Mouse (Mus musculus) monocyte, adult 5-6 weeks (primary cell): ENCODE measurements at regions not wholly inside any gene's neighbourhood (a gene's known extent, or its start where the extent isn't known, plus 50 kb on each side); places are given as distances from the start of the nearest gene placed in this dataset.

Source experiments
- ATAC-seq: fragments of 153-309, 156-312 bp; replicated peaks from 2 replicates; pipeline ENCODE4 v1.8.0; 2017; ENCODE audit warnings: mild to moderate bottlenecking; ENCODE audit not compliant: low TSS enrichment, insufficient number of reproducible peaks, severe bottlenecking, poor library complexity, low FRiP score

GRCm38 (mm10) chr5:39557376-39558001 is 197.8 kb downstream of the Hs3st1 start:
- ATAC-seq, result no peak

DNA sequence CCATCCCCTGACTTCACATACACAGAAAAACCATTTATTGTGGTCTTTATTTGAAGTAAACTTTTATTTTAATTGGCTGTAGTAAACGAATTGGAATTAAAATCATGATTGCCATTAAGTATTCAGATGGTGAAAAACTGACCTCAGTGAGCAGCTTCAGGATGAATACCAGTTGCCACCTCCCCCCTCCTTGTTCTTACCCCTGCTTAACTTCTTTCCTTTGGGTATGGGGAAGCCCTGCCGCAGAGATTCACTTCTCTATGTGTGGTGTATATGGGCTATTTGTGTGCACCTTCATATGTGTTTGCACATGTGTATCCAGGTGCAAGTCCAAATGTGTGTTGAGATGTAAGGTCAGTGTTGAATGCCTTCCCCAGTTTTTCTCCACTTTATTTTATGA is 218.2 kb downstream of the Hs3st1 start:
- ATAC-seq, result no peak

GRCm38 (mm10) chr5:39536351-39536750 is 218.9 kb downstream of the Hs3st1 start:
- ATAC-seq, result no peak

DNA sequence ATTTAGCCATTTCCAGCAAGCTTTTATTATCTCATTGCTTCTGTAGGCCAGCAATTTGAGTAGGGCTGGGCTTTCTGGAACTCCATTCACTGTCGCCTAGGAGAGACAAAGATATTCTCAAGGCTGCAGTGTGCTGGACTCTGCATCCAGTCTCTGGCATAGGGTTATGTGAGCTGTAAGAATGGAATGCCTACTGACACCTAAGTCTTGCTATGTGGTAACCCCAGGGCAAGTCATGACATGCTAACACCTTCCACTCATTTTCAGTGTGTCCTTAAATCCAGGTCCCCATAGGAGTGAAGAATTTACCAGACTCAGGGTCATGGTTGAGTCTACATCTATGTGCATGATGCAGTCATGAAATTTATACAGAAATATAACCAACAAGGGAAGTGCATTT is 245.0 kb downstream of the Hs3st1 start:
- ATAC-seq, result no peak

- ATAC-seq, result no peak
These were observed 272.5 kb downstream of the Hs3st1 start for GRCm38 (mm10) chr5:39482756-39483155.

DNA sequence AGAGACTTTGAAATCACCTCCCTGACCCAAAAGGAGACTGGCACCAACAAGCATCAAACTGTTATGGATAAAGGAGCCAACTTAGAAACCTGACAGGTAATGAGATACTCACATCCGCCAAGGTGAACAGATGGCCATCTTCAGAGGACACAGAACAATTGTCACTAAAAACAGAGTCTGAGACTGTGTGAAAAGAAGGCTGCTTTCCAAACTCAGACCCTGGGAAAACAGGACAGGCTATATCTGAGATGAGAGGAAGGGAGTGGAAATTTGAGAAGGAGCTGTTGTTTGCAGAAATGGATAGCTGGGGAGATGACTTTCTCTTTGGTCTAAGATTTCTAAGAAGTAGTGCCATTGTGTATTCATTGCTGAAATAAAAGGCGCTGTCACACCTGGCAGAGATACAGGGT is 297.2 kb downstream of the Hs3st1 start:
- ATAC-seq, result no peak

DNA sequence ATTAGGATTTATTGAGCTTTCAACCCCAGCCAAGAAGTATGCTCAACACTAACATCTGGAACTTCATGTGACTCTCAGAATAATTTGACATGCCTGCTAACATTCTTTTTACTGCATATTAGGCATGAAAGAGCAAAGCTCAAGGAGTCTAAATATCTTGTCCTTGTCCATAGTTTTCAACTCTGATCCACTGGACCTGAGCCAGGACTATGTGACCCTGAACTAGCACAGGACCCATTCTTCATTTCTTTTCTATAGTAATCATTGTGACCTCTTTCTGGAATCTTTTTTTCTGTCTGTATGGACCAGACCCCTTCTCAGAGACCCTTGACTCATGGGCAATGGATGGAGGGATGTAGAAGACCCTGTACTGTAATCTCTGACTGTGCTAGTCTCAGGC is 301.6 kb downstream of the Hs3st1 start:
- no peak for ATAC-seq

GRCm38 (mm10) chr5:39440817-39441216 is 314.5 kb downstream of the Hs3st1 start:
- no peak for ATAC-seq

DNA sequence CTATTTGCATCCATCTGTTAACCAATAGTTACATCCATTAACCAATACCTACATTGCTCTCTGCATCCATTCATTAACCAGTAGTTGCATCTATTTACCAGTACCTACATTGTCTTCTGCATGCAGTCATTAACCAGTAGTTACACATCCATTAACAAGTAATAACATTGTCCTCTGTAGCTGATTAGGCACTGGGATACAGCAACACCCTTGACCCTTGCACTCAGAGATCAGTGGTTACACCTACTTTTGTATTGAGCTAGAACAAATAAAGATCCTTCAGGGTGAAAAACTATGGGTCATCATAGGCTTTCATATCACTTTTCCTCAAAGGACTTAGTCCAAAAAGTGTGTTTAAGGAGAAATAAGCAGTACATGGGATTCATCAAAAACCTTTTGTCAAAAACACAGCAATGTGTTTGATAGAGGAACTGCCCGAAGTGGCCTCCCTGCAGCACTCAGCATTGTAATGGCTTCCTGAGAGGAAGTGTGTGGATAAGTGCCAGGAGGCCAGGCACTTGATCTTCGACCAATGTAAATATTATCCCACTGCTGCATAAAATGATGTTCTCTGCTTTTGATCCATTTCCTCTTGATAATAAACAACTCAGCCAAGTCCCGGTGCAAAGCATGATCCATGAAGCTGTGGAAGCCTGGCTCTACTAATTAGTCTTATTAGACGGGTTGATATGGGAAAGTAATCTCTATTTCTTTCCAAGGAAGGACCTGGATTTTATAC is 317.6 kb downstream of the Hs3st1 start:
- no peak for ATAC-seq

- no peak for ATAC-seq
These were observed 329.2 kb downstream of the Hs3st1 start for GRCm38 (mm10) chr5:39426053-39426452.

GRCm38 (mm10) chr5:39423720-39424119 is 331.6 kb downstream of the Hs3st1 start:
- ATAC-seq, result no peak

GRCm38 (mm10) chr5:39418795-39419194 is 336.5 kb downstream of the Hs3st1 start:
- ATAC-seq, result no peak

- no peak for ATAC-seq
These were observed 337.5 kb downstream of the Hs3st1 start for GRCm38 (mm10) chr5:39417845-39418154.

- no peak for ATAC-seq
These were observed 338.0 kb downstream of the Hs3st1 start for GRCm38 (mm10) chr5:39417121-39417844.

GRCm38 (mm10) chr5:39416597-39417023 is 338.7 kb downstream of the Hs3st1 start:
- no peak for ATAC-seq

DNA sequence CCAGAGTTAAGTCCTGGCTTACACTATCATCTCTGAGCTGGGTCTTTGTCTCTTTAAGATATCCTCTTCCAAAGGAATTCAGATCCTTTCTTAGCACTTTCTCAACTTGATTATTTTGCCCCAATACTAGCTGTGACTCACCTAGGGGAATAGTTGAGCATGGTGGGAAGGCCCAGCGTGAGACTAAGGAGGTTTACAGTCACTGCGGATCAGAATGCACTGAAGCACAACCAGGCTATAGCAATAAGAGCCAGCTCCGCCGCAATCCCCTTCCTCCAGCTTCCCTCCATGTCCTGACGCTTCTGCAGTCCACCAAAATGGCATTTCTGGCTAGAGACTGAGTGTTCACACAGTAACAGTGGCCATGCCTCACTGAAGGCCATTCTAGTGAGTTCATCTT is 342.5 kb downstream of the Hs3st1 start:
- ATAC-seq, result no peak

DNA sequence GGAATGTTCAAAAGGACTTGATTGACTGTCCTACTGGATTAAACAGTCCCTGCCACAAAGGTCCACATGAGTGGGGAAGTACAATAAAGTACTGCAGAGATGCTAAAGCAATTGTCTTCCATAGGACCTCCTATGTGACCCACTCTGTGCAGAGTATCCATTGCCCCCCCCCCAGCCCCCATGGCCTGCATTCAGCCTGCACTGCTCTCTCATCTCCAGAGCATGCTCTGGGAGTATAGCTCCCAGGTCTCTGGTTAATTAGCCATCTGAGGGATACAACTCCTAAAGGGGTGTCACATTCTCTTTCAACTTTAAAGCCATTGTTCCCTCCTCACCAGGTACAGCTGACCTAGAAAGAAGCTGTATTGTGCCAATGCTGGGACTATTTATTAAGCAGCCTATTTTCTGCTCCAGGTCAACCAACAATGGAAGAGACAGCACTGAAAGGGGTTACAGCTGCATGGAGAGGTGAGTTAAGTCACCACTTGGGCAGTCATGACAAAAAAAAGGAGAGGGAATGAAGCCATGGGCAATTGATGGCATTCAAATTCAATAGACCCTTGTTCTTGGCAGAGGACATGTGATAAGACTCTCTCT is 364.8 kb downstream of the Hs3st1 start:
- ATAC-seq, result no peak

DNA sequence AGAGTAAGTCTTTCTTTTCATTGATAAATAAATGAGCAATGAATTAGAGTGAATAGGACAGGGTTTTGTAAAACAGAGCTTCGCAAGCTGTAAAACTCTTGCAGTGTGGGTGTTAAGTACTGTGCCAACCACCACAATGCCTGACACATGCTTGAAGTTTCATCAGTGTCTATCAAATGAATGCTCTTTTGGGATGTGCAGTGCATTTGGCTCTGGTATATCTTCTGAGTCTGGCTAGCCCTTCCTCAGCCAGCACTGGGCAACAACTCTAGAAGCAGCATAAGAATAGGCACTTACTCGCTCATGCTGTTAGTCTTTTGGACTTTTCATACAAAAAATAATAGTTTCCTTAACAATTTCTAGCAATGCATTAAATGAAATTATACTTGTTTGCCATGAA is 370.9 kb downstream of the Hs3st1 start:
- no peak for ATAC-seq

DNA sequence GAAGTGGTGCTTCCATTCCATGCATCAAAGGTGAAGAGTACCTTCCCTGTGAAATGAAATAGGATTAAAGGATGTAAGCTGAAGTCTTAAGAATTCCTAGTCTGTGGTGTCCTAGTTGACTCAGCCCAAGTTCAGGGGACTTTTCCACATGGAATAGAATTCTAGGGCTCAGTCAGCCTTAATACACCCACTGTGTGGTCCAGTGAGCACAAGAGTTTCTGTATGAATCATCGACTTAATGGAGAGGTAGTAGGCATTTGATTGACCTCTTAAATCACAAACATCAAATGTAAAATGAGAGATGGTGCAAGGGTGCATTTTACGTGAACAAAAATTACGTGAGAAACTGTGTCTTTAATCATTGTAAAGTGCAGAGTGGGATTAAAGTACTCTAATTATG is 381.1 kb downstream of the Hs3st1 start:
- ATAC-seq, result no peak

DNA sequence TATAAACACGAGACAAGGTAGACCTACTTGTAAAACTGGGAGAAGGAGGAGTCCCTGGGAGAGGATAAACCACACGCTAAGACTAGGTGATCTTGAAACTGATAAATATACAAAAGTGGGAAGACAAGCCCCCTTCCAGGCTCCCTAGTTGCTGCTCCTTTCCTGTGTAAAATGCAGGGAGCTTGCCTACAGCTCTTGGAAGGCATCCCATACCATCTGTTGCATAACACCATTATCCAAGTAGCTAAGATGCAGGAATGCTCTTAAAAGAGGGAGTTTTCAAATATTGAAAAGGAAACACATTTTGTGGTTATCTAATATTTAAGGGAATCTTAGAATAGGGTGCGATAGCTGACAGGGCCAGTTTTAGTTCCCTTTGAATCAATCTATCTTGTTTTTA is 406.6 kb downstream of the Hs3st1 start:
- ATAC-seq, result no peak
